Mouse (Mus musculus) granulocyte monocyte progenitor cell, adult 5-6 weeks (primary cell): ENCODE measurements around the gene Asxl1. TPM values are rescaled to one million over a fixed set of nuclear protein-coding genes. Genes with fewer than 3 reads are reported as not detected.
A peak's percentile ranks its signal among the peaks of the same experiment; 100 is the strongest.

Source experiments
- ATAC-seq: replicated peaks from 2 replicates; pipeline ENCODE4 v1.8.0; 2016; ENCODE audit warnings: mild to moderate bottlenecking, moderate TSS enrichment, inconsistent platforms; ENCODE audit not compliant: poor library complexity, severe bottlenecking
- total RNA-seq, 2 experiments: library from RNA; stranded (forward) in 1 of 2; stranded (reverse) in 1 of 2; fragments of 200-712, 200-1000 nt in 1 of 2; fragments of >200 nt in 1 of 2; fragmentation: Nextera tagmentation in 1 of 2; gene quantifications; 2 replicates each; pipeline ENCODE4 v1.2.3; 2014 to 2017

Gene Asxl1
- total RNA-seq, 2 experiments from 2014 or later: 21.2 to 48.1 TPM

GRCm38 (mm10) chr2:153436641-153437305 is 91.1 kb downstream of the Asxl1 start:
- ATAC-seq: no peak

- ATAC-seq: no peak
These were observed 91.7 kb downstream of the Asxl1 start for GRCm38 (mm10) chr2:153437306-153437659.

- no peak for ATAC-seq
These were observed 95.1 kb downstream of the Asxl1 start for GRCm38 (mm10) chr2:153440755-153441154.

DNA sequence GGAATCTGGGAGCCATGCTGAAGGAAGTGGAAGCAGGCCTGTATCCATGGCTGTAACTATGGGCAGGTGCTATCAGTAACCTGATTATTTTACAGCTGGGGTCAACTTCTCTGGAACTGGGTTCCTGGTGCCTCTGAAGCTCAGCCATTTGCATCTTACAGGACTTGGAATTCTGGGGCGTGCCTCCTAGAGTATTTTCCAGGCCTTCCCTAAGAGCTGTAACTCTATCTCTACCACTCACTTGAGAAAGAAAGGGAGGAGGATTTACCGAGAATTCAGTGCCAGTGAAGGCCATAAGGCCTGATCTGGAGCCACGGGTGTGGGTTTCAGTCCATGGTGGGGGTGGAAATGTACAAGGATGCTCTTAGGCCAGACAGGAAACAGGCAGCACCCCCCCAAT is 95.6 kb downstream of the Asxl1 start:
- no peak for ATAC-seq

DNA sequence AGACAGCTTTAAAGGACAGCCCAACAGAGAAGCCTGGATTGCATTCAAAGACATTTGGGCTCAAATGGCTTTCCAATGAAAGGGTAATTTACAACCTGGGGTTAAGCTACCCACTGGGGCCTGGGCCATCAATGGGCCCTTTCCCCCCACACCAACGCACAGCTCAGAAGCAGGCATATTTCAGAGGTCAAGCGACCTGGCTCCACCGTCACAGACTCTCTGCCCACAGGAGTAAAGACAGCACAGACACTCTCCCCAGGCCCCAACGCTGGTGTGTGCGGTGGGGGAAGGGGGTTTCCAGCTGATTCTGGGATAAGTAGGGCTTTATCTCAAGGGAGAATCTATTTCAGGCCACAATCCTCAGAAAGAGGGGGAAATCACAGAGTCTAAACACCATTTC is 97.1 kb downstream of the Asxl1 start:
- no peak for ATAC-seq

DNA sequence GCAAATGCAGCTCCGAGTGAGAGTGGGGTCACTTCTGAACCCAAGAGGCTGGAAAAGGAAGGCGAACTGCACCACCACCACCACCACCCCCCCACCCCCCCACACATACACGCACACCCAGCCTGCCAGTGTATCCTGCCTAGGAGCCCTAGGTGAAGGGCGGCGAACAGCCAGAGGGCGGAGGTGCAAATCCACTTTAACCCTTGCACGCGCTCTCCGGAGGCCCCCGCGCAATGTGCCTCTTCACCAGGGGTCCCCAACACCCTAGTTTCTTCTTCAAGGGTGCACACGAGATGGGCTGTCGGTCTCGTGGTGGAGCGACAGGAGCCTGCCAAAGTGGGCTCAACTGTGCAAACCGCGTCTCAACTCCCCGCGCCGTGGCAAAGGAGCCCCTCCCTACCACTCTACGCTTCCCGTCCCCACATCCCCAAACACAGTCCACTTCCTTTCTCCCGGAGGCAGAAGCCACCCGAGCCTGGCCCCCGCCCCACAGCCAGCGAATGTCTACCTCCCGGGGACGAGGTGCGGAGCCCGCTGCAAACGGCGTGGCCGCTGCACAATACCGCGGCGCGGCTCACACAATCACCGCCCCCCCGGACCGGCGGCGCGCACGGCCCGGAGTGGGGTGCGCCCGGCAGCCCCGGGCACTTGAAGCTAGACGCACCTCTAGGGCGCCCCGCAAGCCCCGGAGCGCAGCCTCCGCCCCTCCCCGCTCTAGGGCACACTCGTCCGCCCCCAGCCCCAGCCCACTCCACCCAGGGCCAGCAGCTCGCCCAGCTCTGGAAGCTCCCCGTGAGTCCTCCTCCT is 98.0 kb downstream of the Asxl1 start:
- ATAC-seq: peak; percentile 39

- ATAC-seq: peak; percentile 54
These were observed 98.9 kb downstream of the Asxl1 start for GRCm38 (mm10) chr2:153444254-153445136.

GRCm38 (mm10) chr2:153445137-153446016 is 99.7 kb downstream of the Asxl1 start:
- ATAC-seq: peak; percentile 11

DNA sequence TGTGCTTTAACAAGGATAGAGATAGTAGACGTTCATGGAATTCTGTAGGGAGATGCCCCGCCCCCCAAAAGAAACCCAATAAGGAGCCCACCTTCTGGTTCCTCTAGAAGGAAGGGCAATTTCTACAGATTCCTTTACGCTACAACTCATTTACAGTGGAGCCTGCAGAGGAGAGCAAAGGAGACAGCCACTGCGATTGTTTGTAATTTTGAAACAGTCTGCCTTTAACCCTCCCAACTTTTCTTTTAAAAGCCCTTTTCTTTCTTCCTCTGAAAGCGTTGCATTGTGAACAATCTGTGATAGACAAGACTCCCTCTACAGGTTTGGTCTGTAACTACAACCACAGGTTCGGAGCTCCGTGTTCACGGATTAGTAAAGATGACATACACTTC is 100.4 kb downstream of the Asxl1 start:
- ATAC-seq: peak; percentile 30; the same call in 1 of the 2 replicates

DNA sequence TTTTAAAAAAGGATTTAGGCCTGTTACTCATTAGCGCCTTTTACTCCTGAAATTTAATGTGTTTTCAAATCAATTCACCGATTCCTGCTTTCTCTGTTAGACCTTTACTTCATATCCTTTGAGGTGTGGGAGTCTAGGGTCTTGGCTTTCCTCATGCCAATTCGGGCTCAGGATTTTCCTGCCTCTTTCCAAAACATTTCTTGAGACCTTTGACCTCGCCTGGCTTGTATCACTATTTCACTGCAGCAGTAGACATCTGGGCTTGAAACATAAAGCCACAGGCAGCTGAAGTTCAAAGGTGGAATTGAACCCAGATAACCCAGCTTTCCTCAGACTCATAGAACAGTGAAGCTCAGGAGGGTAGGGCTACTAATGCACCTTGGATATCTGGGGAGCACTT is 100.8 kb downstream of the Asxl1 start:
- ATAC-seq: no peak

DNA sequence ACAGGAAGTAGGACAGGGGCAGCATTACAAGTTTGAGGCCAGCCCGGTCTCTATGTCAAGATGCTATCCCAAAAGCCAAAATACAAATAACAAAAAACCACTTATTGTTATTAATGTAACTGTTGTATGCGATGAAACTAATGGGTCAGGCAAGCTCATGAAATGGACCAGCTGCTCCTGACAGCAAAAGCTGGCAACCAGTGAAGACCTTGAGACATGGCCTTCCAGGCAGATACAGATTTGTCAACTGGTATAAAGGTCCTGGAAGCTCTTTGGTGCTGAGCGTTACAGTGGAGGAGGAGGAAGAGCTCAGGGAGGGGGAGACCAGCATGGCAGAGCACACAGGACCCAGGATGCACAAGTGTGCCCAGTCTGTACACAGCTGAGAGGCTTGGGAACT is 102.1 kb downstream of the Asxl1 start:
- ATAC-seq: no peak

GRCm38 (mm10) chr2:153448519-153448918 is 102.9 kb downstream of the Asxl1 start:
- no peak for ATAC-seq

Other genes with a start within 250 kb of the Asxl1 start
- 6.4 and 9.5 TPM in 2 replicates for gene Hck, start 237.4 kb upstream of the Asxl1 start, total RNA-seq (2014; fragmentation: Nextera tagmentation)
- 13.1 and 17.5 TPM in 2 replicates for gene Hck, start 237.4 kb upstream of the Asxl1 start, total RNA-seq (2017)
- gene Tm9sf4, start 184.5 kb upstream of the Asxl1 start, total RNA-seq (2014; fragmentation: Nextera tagmentation): 54.2 and 60.7 TPM in 2 replicates
- 61.3 and 91.4 TPM in 2 replicates for gene Tm9sf4, start 184.5 kb upstream of the Asxl1 start, total RNA-seq (2017)
- 12.1 and 16.7 TPM in 2 replicates for gene Tspyl3, start 120.4 kb upstream of the Asxl1 start, total RNA-seq (2014; fragmentation: Nextera tagmentation)
- 6.1 and 6.2 TPM in 2 replicates for gene Tspyl3, start 120.4 kb upstream of the Asxl1 start, total RNA-seq (2017)
- 45.0 and 46.6 TPM in 2 replicates for gene Plagl2, start 104.4 kb upstream of the Asxl1 start, total RNA-seq (2014; fragmentation: Nextera tagmentation)
- 5.4 and 7.2 TPM in 2 replicates for gene Plagl2, start 104.4 kb upstream of the Asxl1 start, total RNA-seq (2017)
- gene Pofut1, start 104.3 kb upstream of the Asxl1 start, total RNA-seq (2014; fragmentation: Nextera tagmentation): 17.6 and 20.3 TPM in 2 replicates
- gene Pofut1, start 104.3 kb upstream of the Asxl1 start, total RNA-seq (2017): 16.0 and 19.1 TPM in 2 replicates
- gene Kif3b, start 54.4 kb upstream of the Asxl1 start, total RNA-seq (2014; fragmentation: Nextera tagmentation): 6.9 and 7.7 TPM in 2 replicates
- gene Kif3b, start 54.4 kb upstream of the Asxl1 start, total RNA-seq (2017): 9.1 and 11.3 TPM in 2 replicates
- gene 4930404H24Rik, start 147.0 kb downstream of the Asxl1 start, total RNA-seq (2014; fragmentation: Nextera tagmentation): not detected in 2 replicates
- gene 4930404H24Rik, start 147.0 kb downstream of the Asxl1 start, total RNA-seq (2017): not detected in 2 replicates
- 4.7 and 7.4 TPM in 2 replicates for gene Nol4l, start 184.1 kb downstream of the Asxl1 start, total RNA-seq (2014; fragmentation: Nextera tagmentation)
- 0.72 and 0.86 TPM in 2 replicates for gene Nol4l, start 184.1 kb downstream of the Asxl1 start, total RNA-seq (2017)